Mouse (Mus musculus): ENCODE results near the gene Lcmt1. TPM values are rescaled to one million over a fixed set of nuclear protein-coding genes. Genes with fewer than 3 reads are reported as not detected.

Gene Lcmt1
- total and polyA plus RNA-seq, 2 experiments: 9.6 to 15.9 TPM

DNA sequence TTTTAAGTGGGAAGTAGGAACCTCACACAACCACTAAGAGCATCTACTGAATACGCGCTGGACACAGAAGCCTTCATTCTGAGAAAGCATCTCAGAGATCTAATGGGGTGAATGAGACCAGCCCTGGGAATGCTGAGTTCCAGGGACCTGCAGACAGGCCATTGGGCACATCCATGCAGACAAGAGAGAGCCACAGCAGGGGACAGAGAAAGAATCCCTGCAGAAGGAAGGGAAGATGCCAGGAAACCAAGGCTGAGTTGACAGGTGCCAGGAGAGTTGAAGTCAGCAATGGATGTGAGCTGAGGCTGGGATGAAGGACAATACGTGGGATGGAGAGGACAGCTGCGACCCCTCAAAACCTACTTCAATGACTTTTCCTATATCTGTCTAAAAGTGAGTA is 16.5 kb upstream of the Lcmt1 start:
- Histone ChIP-seq H3K36me3 (ENCODE audit: control insufficient read depth, insufficient read depth, low read length) (no peaks in the 10 kb centered on the region), H3K79me2 (ENCODE audit: control insufficient read depth, insufficient read depth, low read length) (peaks cover 50% of the 10 kb centered on the region), H3K27ac (replicated peaks; ENCODE audit: insufficient read depth, low read depth, low read length) (no peak overlapping the region), H3K4me3 (ENCODE audit: insufficient read depth, low read depth, low read length) (no peak overlapping the region), H3K27me3 (ENCODE audit: control insufficient read depth, insufficient read depth, low read length) (no peaks in the 10 kb centered on the region), H3K4me1 (ENCODE audit: control insufficient read depth, insufficient read depth, low read length) (peaks cover 9% of the 10 kb centered on the region), H3K9ac (ENCODE audit: low read depth, low read length) (no peak overlapping the region)
- 97% methylated on average over 4 of the region's 4 CpGs for WGBS
- DNase-seq (ENCODE audit: extremely low read depth, low read depth, low spot score): no peak
- no peak for TF ChIP-seq POLR2A (IDR thresholded peaks at IDR 0.05; ENCODE audit: extremely low read depth, insufficient read depth, low read length)
- TF ChIP-seq CTCF (IDR thresholded peaks at IDR 0.05; ENCODE audit: low read depth, low read length): no peak

DNA sequence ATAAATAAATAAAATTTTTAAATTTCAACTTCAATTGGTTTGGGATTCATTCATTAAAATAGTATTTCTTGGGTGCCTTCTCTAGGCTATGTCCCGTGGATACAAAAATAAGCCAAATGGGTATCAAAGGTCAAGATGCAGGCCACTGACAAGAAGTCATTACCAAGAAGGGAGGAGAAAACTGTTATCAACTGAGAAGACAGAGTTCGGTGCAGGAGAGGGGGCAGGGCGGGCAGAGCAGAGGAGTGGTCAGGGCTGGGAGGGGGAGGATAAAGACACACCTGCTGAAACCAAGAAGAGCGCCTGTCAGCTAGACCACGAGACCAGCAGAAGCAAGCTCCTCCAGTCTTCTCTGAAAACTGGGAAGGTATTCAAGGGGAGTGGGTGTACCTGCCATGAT is 15.7 kb upstream of the Lcmt1 start:
- no peaks in the 10 kb centered on the region for H3K27me3 ChIP-seq (ENCODE audit: control insufficient read depth, insufficient read depth, low read length)
- no peak overlapping the region for H3K27ac ChIP-seq (replicated peaks; ENCODE audit: insufficient read depth, low read depth, low read length)
- 83% methylated on average over 5 of the region's 5 CpGs for WGBS
- TF ChIP-seq CTCF (IDR thresholded peaks at IDR 0.05; ENCODE audit: low read depth, low read length): no peak
- no peak for TF ChIP-seq POLR2A (IDR thresholded peaks at IDR 0.05; ENCODE audit: extremely low read depth, insufficient read depth, low read length)
- H3K79me2 ChIP-seq (ENCODE audit: control insufficient read depth, insufficient read depth, low read length): peaks cover 45% of the 10 kb centered on the region
- no peak for DNase-seq (ENCODE audit: extremely low read depth, low read depth, low spot score)
- no peak overlapping the region for H3K9ac ChIP-seq (ENCODE audit: low read depth, low read length)
- H3K36me3 ChIP-seq (ENCODE audit: control insufficient read depth, insufficient read depth, low read length): no peaks in the 10 kb centered on the region
- H3K4me1 ChIP-seq (ENCODE audit: control insufficient read depth, insufficient read depth, low read length): peaks cover 9% of the 10 kb centered on the region
- H3K4me3 ChIP-seq (ENCODE audit: insufficient read depth, low read depth, low read length): no peak overlapping the region

DNA sequence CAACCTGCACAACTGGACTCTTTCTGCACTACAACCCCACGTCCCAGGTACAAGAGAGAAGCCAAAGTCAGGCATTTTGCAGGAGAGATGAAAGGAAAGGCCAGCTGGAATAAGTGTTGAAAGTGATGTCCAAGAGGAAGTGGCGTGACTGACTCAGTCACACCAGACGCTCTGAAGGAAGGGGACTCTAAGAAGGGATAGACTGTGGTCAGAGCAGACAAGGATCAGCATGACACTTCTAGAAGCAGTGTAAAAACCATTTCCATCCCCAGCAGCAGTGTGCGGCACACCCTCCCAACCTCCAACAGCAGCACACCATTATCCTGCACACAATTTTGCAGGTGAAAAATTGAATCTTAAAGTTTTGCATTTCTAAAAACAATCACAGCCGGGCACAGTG is 15.2 kb upstream of the Lcmt1 start:
- H3K36me3 ChIP-seq (ENCODE audit: control insufficient read depth, insufficient read depth, low read length): no peaks in the 10 kb centered on the region
- no peaks in the 10 kb centered on the region for H3K27me3 ChIP-seq (ENCODE audit: control insufficient read depth, insufficient read depth, low read length)
- WGBS: 79% methylated on average over 5 of the region's 5 CpGs
- peaks cover 45% of the 10 kb centered on the region for H3K79me2 ChIP-seq (ENCODE audit: control insufficient read depth, insufficient read depth, low read length)
- H3K4me1 ChIP-seq (ENCODE audit: control insufficient read depth, insufficient read depth, low read length): peaks cover 7% of the 10 kb centered on the region
- TF ChIP-seq POLR2A (IDR thresholded peaks at IDR 0.05; ENCODE audit: extremely low read depth, insufficient read depth, low read length) (no peak), CTCF (IDR thresholded peaks at IDR 0.05; ENCODE audit: low read depth, low read length) (no peak)
- no peak overlapping the region for H3K27ac ChIP-seq (replicated peaks; ENCODE audit: insufficient read depth, low read depth, low read length)
- DNase-seq (ENCODE audit: extremely low read depth, low read depth, low spot score): no peak
- no peak overlapping the region for H3K4me3 ChIP-seq (ENCODE audit: insufficient read depth, low read depth, low read length)
- no peak overlapping the region for H3K9ac ChIP-seq (ENCODE audit: low read depth, low read length)

DNA sequence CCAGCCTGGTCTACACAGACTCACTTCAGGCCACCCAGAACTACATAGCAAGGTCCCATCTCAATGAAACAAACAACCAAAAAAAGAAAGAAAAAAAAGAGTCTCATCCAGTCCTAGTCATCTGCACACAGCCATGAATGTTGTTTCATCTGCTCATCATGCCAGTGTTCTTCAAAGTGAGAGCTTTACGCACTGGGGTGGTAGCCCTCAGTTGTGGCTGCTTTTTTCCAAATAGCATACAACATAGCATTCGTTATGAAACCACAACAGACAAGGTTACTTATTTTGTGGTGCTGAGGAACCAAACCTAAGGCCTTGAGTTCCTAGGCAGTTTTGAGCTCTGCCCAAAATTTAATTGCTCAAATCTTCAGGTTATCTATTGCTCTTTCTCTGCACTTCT is 14.7 kb upstream of the Lcmt1 start:
- Histone ChIP-seq H3K79me2 (ENCODE audit: control insufficient read depth, insufficient read depth, low read length) (peaks cover 45% of the 10 kb centered on the region), H3K9ac (ENCODE audit: low read depth, low read length) (no peak overlapping the region), H3K4me3 (ENCODE audit: insufficient read depth, low read depth, low read length) (no peak overlapping the region), H3K4me1 (ENCODE audit: control insufficient read depth, insufficient read depth, low read length) (peaks cover 7% of the 10 kb centered on the region), H3K36me3 (ENCODE audit: control insufficient read depth, insufficient read depth, low read length) (no peaks in the 10 kb centered on the region), H3K27ac (replicated peaks; ENCODE audit: insufficient read depth, low read depth, low read length) (no peak overlapping the region), H3K27me3 (ENCODE audit: control insufficient read depth, insufficient read depth, low read length) (no peaks in the 10 kb centered on the region)
- TF ChIP-seq POLR2A (IDR thresholded peaks at IDR 0.05; ENCODE audit: extremely low read depth, insufficient read depth, low read length) (no peak), CTCF (IDR thresholded peaks at IDR 0.05; ENCODE audit: low read depth, low read length) (no peak)
- DNase-seq (ENCODE audit: extremely low read depth, low read depth, low spot score): no peak
- WGBS: 87% methylated on average over 2 of the region's 2 CpGs

DNA sequence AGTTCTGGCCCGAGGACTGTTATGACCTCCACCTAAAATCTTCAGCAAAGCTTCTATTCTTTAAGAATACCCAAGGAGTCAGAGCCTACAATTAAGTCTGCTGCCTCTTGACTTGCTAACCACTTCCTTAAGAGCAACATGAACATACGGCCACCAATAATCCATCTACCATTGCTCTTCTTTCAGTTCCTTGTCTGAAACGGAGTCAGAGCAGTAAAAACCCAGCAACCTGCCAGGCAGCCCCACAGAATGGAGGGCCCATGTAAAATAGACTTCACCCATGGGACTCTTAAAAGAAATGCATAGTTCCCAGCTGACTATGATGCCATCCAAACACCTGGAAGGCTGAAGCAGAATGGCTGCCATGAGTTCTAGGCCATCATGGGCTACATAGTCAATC is 13.4 kb upstream of the Lcmt1 start:
- H3K4me1 ChIP-seq (ENCODE audit: control insufficient read depth, insufficient read depth, low read length): peaks cover 7% of the 10 kb centered on the region
- TF ChIP-seq POLR2A (IDR thresholded peaks at IDR 0.05; ENCODE audit: extremely low read depth, insufficient read depth, low read length) (no peak), CTCF (IDR thresholded peaks at IDR 0.05; ENCODE audit: low read depth, low read length) (no peak)

DNA sequence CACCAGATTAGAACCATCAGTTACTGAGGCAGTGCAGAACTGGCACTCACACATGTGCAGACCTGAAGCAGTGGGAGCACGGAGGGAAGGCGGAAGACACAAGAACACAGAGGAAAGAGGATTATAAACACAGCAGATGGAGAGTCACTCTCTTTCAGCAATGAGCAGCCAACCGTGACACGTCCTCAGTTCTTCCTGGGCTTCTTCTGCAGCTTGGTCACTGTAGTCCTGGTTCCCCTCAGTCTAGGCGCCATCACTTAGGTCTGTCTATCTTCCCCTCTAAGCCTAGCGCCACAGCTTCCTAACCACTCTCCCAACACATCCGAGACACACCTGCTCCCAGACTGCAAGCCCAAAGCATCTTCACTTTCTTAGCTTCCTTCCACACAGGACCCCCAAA is 10.5 kb upstream of the Lcmt1 start:
- WGBS: 93% methylated on average over 7 of the region's 7 CpGs
- H3K79me2 ChIP-seq (ENCODE audit: control insufficient read depth, insufficient read depth, low read length): peaks cover 52% of the 10 kb centered on the region
- no peaks in the 10 kb centered on the region for H3K36me3 ChIP-seq (ENCODE audit: control insufficient read depth, insufficient read depth, low read length)
- no peak overlapping the region for H3K4me3 ChIP-seq (ENCODE audit: insufficient read depth, low read depth, low read length)
- DNase-seq (ENCODE audit: extremely low read depth, low read depth, low spot score): no peak
- H3K4me1 ChIP-seq (ENCODE audit: control insufficient read depth, insufficient read depth, low read length): peaks cover 6% of the 10 kb centered on the region
- H3K27me3 ChIP-seq (ENCODE audit: control insufficient read depth, insufficient read depth, low read length): no peaks in the 10 kb centered on the region
- no peak overlapping the region for H3K27ac ChIP-seq (replicated peaks; ENCODE audit: insufficient read depth, low read depth, low read length)
- no peak overlapping the region for H3K9ac ChIP-seq (ENCODE audit: low read depth, low read length)
- TF ChIP-seq CTCF (IDR thresholded peaks at IDR 0.05; ENCODE audit: low read depth, low read length) (no peak), POLR2A (IDR thresholded peaks at IDR 0.05; ENCODE audit: extremely low read depth, insufficient read depth, low read length) (no peak)

More for the DNA sequence above, 13.4 kb upstream of the Lcmt1 start:
- Histone ChIP-seq H3K79me2 (ENCODE audit: control insufficient read depth, insufficient read depth, low read length) (peaks cover 51% of the 10 kb centered on the region), H3K36me3 (ENCODE audit: control insufficient read depth, insufficient read depth, low read length) (no peaks in the 10 kb centered on the region), H3K9ac (ENCODE audit: low read depth, low read length) (no peak overlapping the region), H3K27ac (replicated peaks; ENCODE audit: insufficient read depth, low read depth, low read length) (no peak overlapping the region), H3K4me3 (ENCODE audit: insufficient read depth, low read depth, low read length) (no peak overlapping the region), H3K27me3 (ENCODE audit: control insufficient read depth, insufficient read depth, low read length) (no peaks in the 10 kb centered on the region)
- 86% methylated on average over 3 of the region's 3 CpGs for WGBS
- DNase-seq (ENCODE audit: extremely low read depth, low read depth, low spot score): no peak
